9 mouse cellular contexts compared by ENCODE assay signal in the genomic region with DNA sequence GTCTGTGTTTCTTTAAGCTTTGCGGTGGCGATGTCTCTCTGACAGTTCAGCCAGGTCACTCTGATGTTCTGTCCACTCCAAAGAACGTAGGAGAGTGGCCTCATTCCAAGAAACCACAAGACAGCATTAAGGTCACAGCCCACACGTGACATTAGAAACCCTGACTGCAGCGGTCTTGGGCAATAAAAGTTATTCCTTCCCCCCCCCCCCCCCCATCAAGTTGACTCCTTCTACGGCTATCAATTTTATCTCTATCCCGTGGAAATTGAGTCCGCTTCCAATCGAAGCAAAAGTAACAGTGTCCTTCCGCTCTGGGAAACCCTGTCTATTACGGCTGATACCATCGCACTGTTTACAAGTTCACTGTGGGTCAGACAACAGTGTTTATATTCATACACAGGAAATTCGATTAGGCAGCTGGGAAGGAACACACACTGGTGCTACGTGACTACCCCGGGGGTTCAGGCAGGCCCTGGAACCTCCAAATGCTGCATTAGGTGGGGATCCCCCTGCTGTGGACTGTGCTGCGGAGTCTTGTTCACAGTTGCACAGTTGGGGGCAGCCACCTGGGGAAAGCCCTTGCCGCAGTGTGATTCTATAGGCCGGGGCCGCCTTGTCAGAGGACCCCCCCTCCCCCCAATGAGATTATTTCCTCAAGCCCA.
A peak's percentile ranks its signal among the peaks of the same experiment; 100 is the strongest.
DNase-seq lines count a peak whose midpoint lies in the region; ATAC-seq lines count a peak whose summit lies in the region.
"Had no signal": no experiment of that assay in that cellular context is flagged by ENCODE, and none has a peak within 500 bp of the region (broad histone marks: within the 10 kb centered on the region; RNA-seq: fewer than 3 reads in every experiment).

No protein-coding gene starts in this region.

- no peak for ATAC-seq in hindbrain, embryonic 12.5 days (ENCODE audit: low FRiP score)
- ATAC-seq in hindbrain, embryonic 14.5 days (ENCODE audit: low FRiP score), result no peak
- ATAC-seq in heart, embryonic 16.5 days (replicated peaks; ENCODE audit: extremely low read depth, insufficient read depth, low FRiP score), result no peak
- ATAC-seq in liver, embryonic 16.5 days (ENCODE audit: low read depth), result peak; percentile 50
- no peak for ATAC-seq in cerebellum, adult (ENCODE audit: insufficient number of reproducible peaks, low FRiP score, low TSS enrichment)
- ATAC-seq: Patski had no signal

- peaks cover 55% of the 10 kb centered on the region for H3K4me1 ChIP-seq in hindbrain, embryonic 12.5 days
- peaks cover 26% of the 10 kb centered on the region for H3K4me1 ChIP-seq in hindbrain, embryonic 14.5 days (replicated peaks; ENCODE audit: control insufficient read depth, insufficient read depth, low read length)
- peaks cover 43% of the 10 kb centered on the region for H3K4me1 ChIP-seq in heart, embryonic 16.5 days (ENCODE audit: control insufficient read depth, insufficient read depth, low read length)
- peaks cover 79% of the 10 kb centered on the region for H3K4me1 ChIP-seq in liver, embryonic 16.5 days (ENCODE audit: control insufficient read depth, low read depth, low read length)

- H3K27ac ChIP-seq in hindbrain, embryonic 12.5 days, result 0 out of 2 replicates have a peak overlapping the region, but pooled peaks have one; percentile 12
- H3K27ac ChIP-seq in hindbrain, embryonic 14.5 days, result no peak overlapping the region
- peak overlapping the region; percentile 21; the same call in 1 of the 2 replicates for H3K27ac ChIP-seq in heart, embryonic 16.5 days (ENCODE audit: low read length)
- peak overlapping the region; percentile 90 for H3K27ac ChIP-seq in liver, embryonic 16.5 days (ENCODE audit: low read length)

- H3K9me3 ChIP-seq in hindbrain, embryonic 12.5 days (replicated peaks), result no peaks in the 10 kb centered on the region
- H3K9me3 ChIP-seq in hindbrain, embryonic 14.5 days (ENCODE audit: control insufficient read depth, low read length), result no peaks in the 10 kb centered on the region
- H3K9me3 ChIP-seq in heart, embryonic 16.5 days (replicated peaks; ENCODE audit: control insufficient read depth, low read length), result no peaks in the 10 kb centered on the region
- H3K9me3 ChIP-seq in liver, embryonic 16.5 days (replicated peaks; ENCODE audit: control insufficient read depth, low read length), result no peaks in the 10 kb centered on the region

- no peaks in the 10 kb centered on the region for H3K36me3 ChIP-seq in hindbrain, embryonic 12.5 days
- H3K36me3 ChIP-seq in hindbrain, embryonic 14.5 days (replicated peaks; ENCODE audit: control insufficient read depth, insufficient read depth), result no peaks in the 10 kb centered on the region
- H3K36me3 ChIP-seq in heart, embryonic 16.5 days (ENCODE audit: control insufficient read depth, insufficient read depth), result no peaks in the 10 kb centered on the region
- no peaks in the 10 kb centered on the region for H3K36me3 ChIP-seq in liver, embryonic 16.5 days (ENCODE audit: control insufficient read depth, insufficient read depth)

- H3K27me3 ChIP-seq in hindbrain, embryonic 12.5 days, result no peaks in the 10 kb centered on the region
- H3K27me3 ChIP-seq in hindbrain, embryonic 14.5 days (ENCODE audit: control insufficient read depth, insufficient read depth, low read length), result no peaks in the 10 kb centered on the region
- H3K27me3 ChIP-seq in heart, embryonic 16.5 days (ENCODE audit: control insufficient read depth, insufficient read depth, low read length), result no peaks in the 10 kb centered on the region
- no peaks in the 10 kb centered on the region for H3K27me3 ChIP-seq in liver, embryonic 16.5 days (ENCODE audit: control insufficient read depth, insufficient read depth, low read depth, low read length)
- H3K27me3 ChIP-seq: Patski had no signal

- no peak overlapping the region for H3K4me3 ChIP-seq in hindbrain, embryonic 12.5 days
- no peak overlapping the region for H3K4me3 ChIP-seq in hindbrain, embryonic 14.5 days (replicated peaks; ENCODE audit: low read length)
- H3K4me3 ChIP-seq in heart, embryonic 16.5 days (ENCODE audit: low read length), result no peak overlapping the region
- H3K4me3 ChIP-seq in liver, embryonic 16.5 days (ENCODE audit: low read depth, low read length), result no peak overlapping the region

- 50% methylated on average over 19 of the region's 19 CpGs for WGBS in hindbrain, embryonic 12.5 days
- WGBS in hindbrain, embryonic 14.5 days, result 42% methylated on average over 19 of the region's 19 CpGs
- whole genome bisulfite sequencing in heart, embryonic 16.5 days, result 35% methylated on average over 19 of the region's 19 CpGs
- 28% methylated on average over 19 of the region's 19 CpGs for WGBS in liver, embryonic 16.5 days (ENCODE audit: insufficient replicate concordance)

- no peak for DNase-seq in hindbrain, embryonic 14.5 days (ENCODE audit: low spot score)
- DNase-seq in ZHBTc4 (ENCODE audit: low read depth, low spot score), result peak; percentile 24
- no peak for DNase-seq in thymus, postnatal 25 days
- DNase-seq in layer of hippocampus, postnatal 36 days, result no peak

- H3K4me2 ChIP-seq in hindbrain, embryonic 12.5 days (replicated peaks), result no peak overlapping the region
- H3K4me2 ChIP-seq in hindbrain, embryonic 14.5 days (replicated peaks), result no peak overlapping the region
- no peak overlapping the region for H3K4me2 ChIP-seq in heart, embryonic 16.5 days (ENCODE audit: low read depth, low read length)
- peak overlapping the region; percentile 45 for H3K4me2 ChIP-seq in liver, embryonic 16.5 days (ENCODE audit: low read depth, low read length)

- H3K9ac ChIP-seq in hindbrain, embryonic 12.5 days, result no peak overlapping the region
- no peak overlapping the region for H3K9ac ChIP-seq in hindbrain, embryonic 14.5 days
- H3K9ac ChIP-seq in heart, embryonic 16.5 days (ENCODE audit: low read length), result no peak overlapping the region
- peak overlapping the region; percentile 32; the same call in 1 of the 2 replicates for H3K9ac ChIP-seq in liver, embryonic 16.5 days (ENCODE audit: low read depth, low read length)
